Mouse (Mus musculus): ENCODE data around the gene Taok3. TPM values are rescaled to one million over a fixed set of nuclear protein-coding genes. Genes with fewer than 3 reads are reported as not detected.

Taok3 gene
- total RNA-seq, 2 experiments from 2014 or later: 4.4 to 5.8 TPM

- no peak for DNase-seq
These were observed 184.0 kb downstream of the Taok3 start for GRCm38 (mm10) chr5:117303691-117304579.

GRCm38 (mm10) chr5:117304947-117305346 is 185.0 kb downstream of the Taok3 start:
- peak; percentile 42 for DNase-seq

GRCm38 (mm10) chr5:117305754-117306153 is 185.8 kb downstream of the Taok3 start:
- DNase-seq: no peak

GRCm38 (mm10) chr5:117306826-117307225 is 186.9 kb downstream of the Taok3 start:
- no peak for DNase-seq

- peak; percentile 59 for DNase-seq
These were observed 187.8 kb downstream of the Taok3 start for GRCm38 (mm10) chr5:117307699-117308098.

- DNase-seq: peak; percentile 35
These were observed 193.5 kb downstream of the Taok3 start for GRCm38 (mm10) chr5:117313420-117313819.

- DNase-seq: no peak
These were observed 194.0 kb downstream of the Taok3 start for GRCm38 (mm10) chr5:117313909-117314308.

- no peak for DNase-seq
These were observed 194.9 kb downstream of the Taok3 start for GRCm38 (mm10) chr5:117314587-117315428.

GRCm38 (mm10) chr5:117318741-117319629 is 199.1 kb downstream of the Taok3 start, which contains the start of gene Vsig10:
Gene Vsig10, plus strand, starts transcription at chr5:117319083.
- DNase-seq: peak; percentile 74

GRCm38 (mm10) chr5:117323751-117324150 is 203.8 kb downstream of the Taok3 start:
- no peak for DNase-seq

Other genes starting within 250 kb of the Taok3 start
- gene Suds3, start 4.0 kb upstream of the Taok3 start, total RNA-seq (2021): 10 to 100 TPM; 72.6 to 81.8 TPM
- 100 to 1,000 TPM; 289 to 323 TPM for gene Pebp1, start 167.5 kb downstream of the Taok3 start, total RNA-seq (2021)
- gene Vsig10, start 199.0 kb downstream of the Taok3 start, total RNA-seq (2021): 1 to 10 TPM; 5.0 to 5.5 TPM
- 10 to 100 TPM; 75.4 to 83.4 TPM for gene Wsb2, start 237.2 kb downstream of the Taok3 start, total RNA-seq (2021)